Mouse (Mus musculus): ENCODE measurements at regions not wholly inside any gene's neighbourhood (a gene's known extent, or its start where the extent isn't known, plus 50 kb on each side); places are given as distances from the start of the nearest gene placed in this dataset.

DNA sequence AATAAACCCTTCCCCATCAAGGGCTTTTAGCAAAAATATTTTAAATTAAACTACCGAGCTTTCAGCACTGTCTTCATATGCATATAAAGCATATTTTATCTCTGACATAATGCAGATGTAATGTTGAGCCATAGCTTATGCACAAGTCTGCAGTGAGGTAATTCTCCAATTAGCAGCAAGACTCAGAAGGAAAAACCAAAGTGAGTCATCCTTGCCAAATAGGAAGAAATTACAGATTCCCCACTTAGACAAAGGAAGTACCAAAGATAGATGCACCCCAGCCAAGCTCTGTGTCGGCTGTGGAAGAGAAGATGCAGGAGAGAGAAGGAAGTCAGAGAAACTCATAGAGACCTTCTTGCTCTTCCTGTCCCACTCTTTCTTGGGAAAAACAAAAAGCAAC is 161.4 kb upstream of the Gm11042 start:
- TF ChIP-seq CTCF (IDR thresholded peaks at IDR 0.05; ENCODE audit: borderline replicate concordance, insufficient read depth, low read depth, low read length): no peak
- TF ChIP-seq POLR2A (IDR thresholded peaks at IDR 0.05; ENCODE audit: borderline replicate concordance, insufficient read depth, low read length): no peak
